In genomic region chr4:108424587-108424986, GRCm38 (mm10) we compare ENCODE assay signal across 18 mouse cellular contexts. TPM values are rescaled to one million over a fixed set of nuclear protein-coding genes. Genes with fewer than 3 reads are reported as not detected.
"Had no signal": no experiment of that assay in that cellular context is flagged by ENCODE, and none has a peak within 500 bp of the region (broad histone marks: within the 10 kb centered on the region; RNA-seq: fewer than 3 reads in every experiment).

No protein-coding gene starts in this region.

- H3K27ac ChIP-seq: hindbrain, embryonic 14.5 days; kidney, postnatal 0 days; layer of hippocampus, adult 2 months; midbrain, embryonic 13.5 days had no signal

- H3K9ac ChIP-seq: hindbrain, embryonic 14.5 days; midbrain, embryonic 13.5 days had no signal

- H3K4me2 ChIP-seq: hindbrain, embryonic 14.5 days; midbrain, embryonic 13.5 days had no signal

- DNase-seq: kidney, adult 11 months; kidney, adult 9 months; kidney, postnatal 36 days; left cerebral cortex, postnatal 4 days; lung, adult 2 months; lung, postnatal 36 days; right cerebral cortex, adult 18-20 months; right cerebral cortex, postnatal 25 days; spleen, adult 18-20 months; thymus, adult 18-20 months; thymus, postnatal 25 days had no signal

- H3K36me3 ChIP-seq: midbrain, embryonic 13.5 days had no signal

- H3K9me3 ChIP-seq: midbrain, embryonic 13.5 days had no signal

- H3K4me1 ChIP-seq: midbrain, embryonic 13.5 days had no signal

- ATAC-seq: lung, postnatal 0 days; midbrain, embryonic 13.5 days had no signal

- H3K4me3 ChIP-seq: layer of hippocampus, adult 2 months; midbrain, embryonic 13.5 days had no signal

- H3K27me3 ChIP-seq: midbrain, embryonic 13.5 days had no signal

RNA-seq across cellular contexts. Expression of gene Shisal2a, which starts 41.4 kb away (rescaled TPM):
- total RNA-seq: layer of hippocampus, adult 2 months; layer of hippocampus, postnatal 10 days; left cerebral cortex, postnatal 4 days; megakaryocyte progenitor cell, adult 5-6 weeks had no signal
